Mouse (Mus musculus) right cerebral cortex, adult 2 months (tissue): ENCODE results near the gene Gm28043.

Experiments used
- DNase-seq, 2 experiments: peaks; one replicate each; pipeline ENCODE4 v3.0.0; 2021 to 2022; ENCODE audit warnings: low spot score in 2 of 2

The Gm28043 gene

DNA sequence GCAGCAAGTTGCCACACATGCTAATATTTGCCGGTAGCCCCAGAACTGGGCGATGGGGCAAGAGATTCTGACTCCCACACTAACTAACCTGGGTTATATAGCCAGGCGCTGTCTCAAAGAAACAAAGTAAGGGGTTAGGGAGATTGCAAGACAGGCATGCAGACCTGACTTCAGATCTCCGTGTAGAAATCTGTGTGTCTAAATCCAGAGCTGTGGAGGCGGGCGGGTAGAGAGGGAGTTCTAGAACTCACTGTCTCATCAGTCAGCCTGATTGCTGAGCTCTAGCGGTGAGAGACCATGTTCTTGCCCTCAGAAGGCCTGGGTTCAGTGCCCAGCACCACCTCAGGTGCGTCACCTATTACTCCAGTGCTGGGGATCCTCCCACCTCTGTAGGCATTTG lies 8.8 kb downstream of the Gm28043 start:
- DNase-seq: peak in 1 of 2 experiments; percentile 29

DNA sequence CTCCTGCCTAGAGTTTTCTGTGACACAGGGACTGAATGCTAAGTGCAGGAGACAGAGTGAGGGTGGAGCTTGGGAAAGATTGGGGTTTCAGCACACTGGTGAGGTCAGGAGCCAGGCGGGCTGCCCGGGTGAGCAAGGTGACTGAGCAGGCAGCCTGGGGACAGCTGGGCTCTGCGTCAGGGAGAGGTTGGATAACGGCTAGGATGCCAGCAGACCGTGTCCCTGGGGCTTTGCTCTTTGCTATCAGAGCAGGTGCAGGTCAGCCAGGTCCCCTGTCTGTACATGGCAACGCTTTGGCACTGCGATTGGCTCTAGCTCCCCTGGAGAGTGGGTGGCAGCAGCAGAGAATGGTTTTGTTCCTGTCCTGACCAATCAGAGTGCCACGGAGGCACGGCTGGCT lies 12.6 kb downstream of the Gm28043 start:
- no peak for DNase-seq

DNA sequence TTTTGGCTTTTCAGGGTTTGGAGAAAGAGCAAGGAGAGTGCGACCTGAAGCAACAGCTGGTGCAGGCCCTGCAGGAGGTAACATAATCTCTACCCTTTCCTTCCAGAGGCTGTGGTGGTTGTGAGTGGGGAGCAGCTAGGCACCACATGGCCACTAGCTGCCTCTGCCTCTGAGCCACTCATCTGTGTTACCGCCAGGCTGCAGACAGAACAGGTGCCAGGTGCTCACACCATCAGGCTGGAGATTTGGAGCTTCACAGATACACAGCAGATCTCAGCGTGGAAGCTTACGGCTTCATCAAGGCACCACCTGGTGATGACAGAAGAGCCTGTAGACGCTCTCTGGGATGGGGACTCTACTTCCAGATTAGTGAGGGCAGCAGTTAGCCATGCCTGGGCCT lies 14.3 kb downstream of the Gm28043 start:
- DNase-seq: no peak

DNA sequence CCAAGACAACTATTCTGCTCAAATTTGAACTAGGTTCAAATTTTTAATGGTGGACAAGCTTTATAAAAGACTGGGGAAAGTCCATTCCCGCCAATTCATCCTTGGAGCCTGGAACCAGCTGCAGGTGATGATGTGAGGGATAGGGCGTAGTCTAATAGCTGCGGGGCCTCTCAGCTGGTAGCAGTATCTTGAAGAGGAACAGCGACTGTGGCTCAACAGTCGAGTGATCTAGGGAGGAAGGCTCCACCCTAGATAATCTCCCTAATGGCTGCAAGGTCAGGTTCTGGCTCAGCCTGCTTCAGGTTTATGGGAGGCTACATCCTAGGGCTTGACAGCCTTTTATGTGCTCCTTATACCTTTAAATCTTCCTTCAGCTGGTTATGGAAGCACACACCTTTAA lies 14.9 kb downstream of the Gm28043 start:
- DNase-seq: no peak

DNA sequence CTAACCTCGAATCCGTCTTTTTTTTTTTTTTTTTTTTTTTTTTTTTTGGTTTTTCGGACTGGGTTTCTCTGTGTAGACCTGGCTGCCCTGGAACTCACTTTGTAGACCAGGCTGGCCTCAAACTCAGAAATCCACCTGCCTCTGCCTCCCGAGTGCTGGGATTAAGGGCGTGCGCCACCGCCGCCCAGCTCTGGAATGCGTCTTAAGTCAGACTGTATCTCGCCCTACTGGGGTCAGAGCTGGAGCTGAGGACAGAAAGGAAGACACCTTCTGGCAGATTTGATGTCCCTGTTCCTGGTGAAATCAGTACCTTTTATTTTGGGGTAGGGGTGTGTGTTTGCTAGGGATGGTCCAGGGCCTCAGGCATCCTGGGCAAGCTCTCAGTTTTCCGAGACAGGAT lies 17.6 kb downstream of the Gm28043 start:
- DNase-seq: no peak

DNA sequence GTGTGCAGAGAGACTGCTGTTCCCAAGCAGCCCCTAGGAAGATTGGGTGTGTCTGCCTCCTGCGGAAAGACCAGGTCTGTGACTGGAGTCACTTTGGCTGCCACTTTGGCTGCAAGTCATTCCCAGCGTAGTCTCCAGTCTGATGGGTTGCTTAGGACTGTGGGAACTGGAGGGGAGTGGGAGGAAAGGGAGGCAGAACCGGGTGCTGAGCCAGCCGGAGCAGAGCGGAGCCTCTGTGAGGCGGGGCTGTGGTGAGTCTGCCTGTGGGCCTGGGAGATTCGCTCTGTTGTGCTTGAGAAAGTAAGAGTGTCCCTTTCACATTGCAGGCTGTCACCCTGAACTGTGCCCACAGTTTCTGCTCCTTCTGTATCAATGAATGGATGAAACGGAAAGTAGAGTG lies 20.8 kb downstream of the Gm28043 start:
- peak in 1 of 2 experiments; percentile 32 for DNase-seq

DNA sequence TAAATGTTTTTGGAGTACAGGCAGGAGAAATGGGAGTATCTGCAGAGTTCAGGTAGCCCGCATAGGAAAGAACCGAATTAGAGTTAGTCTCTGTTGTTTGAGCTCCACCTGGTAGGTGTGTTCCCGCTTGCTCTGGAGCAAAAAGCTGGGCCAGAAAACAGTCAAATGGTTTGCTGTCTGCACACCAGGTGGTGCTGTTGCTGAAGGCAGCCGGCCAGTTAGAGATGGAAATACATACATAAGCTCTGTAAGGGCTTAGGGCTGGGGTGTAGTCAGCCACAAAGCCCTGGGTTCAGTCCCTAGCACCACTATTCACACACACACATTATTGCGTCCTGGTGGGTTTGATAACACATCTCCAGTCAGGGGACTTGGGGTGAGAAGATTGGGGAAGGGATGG lies 21.4 kb downstream of the Gm28043 start:
- peak; percentile 54 to 60 for DNase-seq

DNA sequence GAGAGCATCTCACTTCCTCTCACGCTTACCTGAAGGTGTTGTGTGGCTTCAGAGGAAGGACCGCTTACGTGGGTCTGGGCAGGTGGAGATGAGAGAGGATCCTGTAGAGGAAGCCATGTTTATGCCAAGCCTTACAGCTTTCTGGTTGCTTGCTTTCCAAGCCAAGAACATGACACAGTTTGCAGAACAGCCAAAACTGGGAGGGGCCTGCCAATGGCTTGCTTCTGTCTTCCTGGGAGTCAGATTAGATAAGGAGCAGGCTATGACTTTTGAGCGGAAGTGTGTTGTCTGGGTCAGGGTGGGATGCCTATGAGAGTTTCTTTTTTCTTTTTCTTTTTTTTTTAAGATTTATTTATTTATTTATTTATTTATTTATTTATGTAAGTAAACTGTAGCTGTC lies 22.7 kb downstream of the Gm28043 start:
- DNase-seq: no peak

DNA sequence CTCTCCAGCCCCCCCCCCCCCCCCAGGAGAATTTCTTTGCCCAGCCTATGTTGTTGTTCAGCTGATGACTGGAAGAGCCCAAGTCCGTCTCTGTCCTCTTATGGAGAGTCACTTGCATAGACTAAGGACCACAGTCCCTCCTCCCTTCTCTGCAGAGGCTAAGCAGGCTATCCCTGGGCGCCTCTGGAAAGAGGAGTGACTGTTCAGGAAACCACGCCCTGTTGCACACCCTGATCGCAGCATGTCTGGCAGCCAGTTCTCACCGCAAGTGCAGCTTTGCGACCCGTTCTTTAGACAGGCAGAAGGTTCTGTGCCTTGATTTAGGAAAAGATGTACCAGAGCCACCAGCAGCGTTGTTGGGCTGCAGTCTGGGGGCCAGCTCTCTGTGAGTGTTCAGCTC lies 23.2 kb downstream of the Gm28043 start:
- no peak for DNase-seq

DNA sequence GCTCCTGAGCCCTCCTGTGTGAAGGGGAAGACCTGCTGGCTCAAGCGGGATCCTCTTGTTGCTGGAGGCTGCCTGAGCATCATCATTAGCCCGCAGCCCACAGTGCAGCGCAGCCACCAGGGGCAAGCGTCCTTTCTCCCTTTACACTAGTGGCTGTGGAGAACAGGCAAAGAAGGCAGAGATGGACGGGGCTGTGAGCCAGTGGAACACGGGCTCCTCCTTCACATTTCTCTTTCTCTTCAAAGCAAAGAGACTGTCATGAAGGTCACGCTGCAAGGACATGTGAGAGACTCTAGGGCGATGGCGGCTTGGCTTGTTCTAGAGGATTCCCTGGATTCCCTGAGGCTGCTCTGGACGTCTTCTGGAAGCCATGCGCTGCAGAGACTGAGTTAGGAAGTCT lies 26.3 kb downstream of the Gm28043 start:
- no peak for DNase-seq

DNA sequence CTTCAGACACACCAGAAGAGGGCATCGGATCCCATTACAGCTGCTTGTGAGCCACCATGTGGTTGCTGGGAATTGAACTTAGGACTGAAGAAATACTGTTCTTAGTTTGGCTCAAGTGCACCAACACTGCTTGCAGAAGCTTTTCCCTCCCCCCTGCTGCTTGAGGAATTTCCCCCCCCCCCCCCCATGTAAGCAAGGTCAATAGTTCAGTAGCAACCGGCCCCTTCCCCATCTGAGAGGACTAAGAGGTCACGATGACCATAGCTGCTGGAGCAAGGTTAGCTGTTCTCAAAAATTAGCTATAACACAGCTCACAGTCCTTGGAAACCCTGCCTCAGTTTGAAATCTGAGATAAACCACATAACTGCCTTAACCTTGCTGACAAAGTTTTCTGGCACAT lies 27.5 kb downstream of the Gm28043 start:
- DNase-seq: no peak

DNA sequence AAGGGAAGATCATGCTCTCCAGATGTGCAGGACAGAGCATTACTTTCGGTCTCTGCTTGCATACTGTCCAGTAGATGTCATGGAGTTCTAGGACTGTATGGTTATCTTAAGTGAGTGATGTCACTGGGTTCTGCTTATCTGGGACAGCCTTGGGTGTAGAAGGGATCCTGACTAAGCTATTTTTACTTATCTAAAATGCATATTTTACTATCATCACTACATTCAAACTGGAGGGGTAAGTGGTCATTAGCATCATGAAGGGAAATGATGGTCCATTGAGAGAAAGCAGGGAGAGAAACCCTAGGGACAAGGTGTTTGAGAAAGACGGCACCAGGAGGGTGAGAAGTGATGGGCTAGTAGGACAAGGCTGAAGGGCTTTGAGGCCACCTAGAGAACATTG lies 43.6 kb downstream of the Gm28043 start:
- DNase-seq: no peak

DNA sequence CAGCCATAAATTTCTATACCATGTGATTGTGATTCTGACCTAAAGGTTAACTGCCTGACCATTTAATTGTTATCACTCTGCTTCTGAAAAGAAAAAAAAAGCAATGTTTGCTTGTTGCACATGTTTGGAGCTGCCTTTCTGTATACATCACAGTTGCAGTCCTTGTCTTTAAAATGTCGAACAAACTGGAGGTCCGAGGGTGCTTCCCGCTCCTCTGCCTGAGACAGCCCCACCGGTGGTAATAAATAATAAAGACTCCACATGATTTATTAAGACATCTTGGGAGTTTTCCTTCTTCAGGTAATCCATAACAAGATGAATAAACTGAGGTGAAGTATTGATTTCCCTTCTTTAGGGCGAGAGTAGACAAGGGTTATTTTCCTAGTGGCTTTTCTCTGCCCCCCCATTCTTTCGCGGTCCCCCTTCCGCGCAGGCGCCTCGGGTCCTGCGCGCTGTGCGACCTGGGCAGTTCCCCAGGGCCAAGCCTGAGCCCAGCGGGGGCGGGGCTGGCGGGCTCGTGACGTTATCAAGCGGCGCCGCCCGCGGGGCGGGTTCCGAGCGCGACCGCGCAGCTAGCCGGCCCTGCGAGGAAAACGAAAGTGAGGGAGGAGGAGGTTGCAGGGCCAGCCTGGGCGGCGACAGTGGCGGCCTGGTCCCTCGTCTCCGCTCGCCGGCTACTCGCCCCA lies 45.5 kb downstream of the Gm28043 start, which contains the start of gene Cmtr1:
Cmtr1 (plus strand) TSS at position 520 of the 686 bp plus-strand sequence.
- DNase-seq: peak; percentile 91 to 93

DNA sequence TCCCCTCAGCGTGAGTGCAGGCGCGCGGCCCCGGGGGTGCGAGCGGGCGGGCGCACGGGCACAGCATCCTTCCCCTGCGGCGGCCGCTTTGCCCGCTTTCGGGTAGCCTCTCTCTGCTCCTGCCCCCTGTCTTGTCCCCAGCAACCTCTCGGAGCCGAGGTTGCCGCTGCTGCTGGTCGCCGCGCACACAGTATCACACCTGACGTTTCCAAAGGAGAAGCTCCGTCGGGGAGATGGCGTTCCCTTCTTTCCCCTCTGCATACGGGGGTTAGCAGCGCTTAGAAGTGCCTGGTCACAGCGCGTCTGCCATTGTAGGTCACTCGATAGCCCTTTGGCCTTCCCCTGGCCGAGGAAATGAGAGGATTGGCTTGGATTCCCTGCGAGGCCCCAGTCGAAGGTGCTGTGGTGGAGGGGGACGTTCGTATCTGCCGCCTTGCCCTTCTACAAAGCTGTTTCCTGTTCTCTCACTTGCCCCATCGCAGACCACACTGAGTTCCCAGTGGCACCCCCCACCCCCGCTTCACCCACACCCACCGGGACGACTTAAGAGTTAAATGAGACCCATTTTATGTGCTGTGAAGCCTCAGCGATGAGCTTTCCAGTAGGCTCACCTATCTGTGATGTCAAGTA lies 46.2 kb downstream of the Gm28043 start:
- DNase-seq: no peak

DNA sequence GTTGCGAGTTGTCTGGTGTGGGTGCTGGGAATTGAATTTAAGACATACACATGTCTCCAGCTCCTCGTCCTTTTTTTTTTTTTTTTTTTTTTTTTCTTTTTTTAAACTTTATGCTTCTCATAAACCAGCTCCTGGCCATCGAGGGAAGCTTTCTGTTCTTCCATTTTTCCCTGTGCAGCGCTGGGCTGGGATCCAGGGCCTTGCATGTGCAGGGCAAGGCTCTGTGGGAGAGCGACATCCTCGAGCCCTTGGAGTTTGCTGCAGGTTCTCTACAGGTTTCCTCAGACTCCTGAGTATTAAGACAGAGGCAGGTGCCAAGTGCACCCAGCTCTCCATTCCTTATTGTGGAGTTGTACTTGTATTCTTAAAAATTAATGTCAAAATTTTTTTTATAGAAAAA lies 47.5 kb downstream of the Gm28043 start:
- no peak for DNase-seq

DNA sequence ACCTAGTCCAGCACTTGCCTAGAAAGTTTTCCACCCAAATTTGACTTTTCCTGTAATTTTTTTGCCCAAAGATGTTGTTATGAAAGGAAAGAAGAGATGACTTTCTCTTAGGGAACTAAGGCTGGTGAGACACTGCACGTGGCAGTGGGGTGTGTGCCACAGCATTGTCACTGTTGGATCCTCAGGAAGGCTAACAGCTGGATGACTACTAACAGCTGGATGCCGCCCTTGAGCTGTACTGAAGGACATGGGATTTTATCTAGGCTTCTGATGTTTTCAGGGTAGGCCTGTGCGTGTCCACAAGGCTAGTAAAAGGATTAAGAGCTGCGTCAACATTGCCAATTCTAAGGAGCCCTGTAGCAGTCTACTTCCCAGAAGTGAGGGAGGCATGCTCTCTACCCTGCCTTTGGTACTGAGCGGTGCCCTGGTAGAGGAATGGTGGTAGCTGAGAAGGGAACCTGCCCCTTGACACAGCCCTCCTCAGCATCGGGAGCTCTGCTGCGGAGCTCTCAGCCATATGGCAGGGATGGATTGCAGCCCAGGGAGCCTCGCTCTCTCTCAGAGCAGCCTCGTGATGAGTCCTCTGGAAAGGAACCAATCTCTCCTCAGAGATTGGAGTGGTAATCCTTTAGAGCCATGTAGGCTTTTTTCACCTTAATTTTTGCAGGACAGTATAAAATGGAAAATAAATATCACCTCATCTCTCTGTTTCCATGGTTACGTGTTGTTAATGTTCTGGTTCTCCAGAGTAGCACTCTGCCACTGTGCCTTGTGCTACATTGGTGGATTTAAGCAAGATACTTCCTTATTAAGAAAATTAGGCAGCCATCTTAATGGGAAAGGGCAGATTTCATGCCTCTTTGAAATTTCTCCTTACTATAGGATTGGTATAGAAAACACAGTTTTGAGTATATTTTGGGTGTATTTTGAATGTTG lies 53.6 kb downstream of the Gm28043 start:
- DNase-seq: peak; percentile 47 to 59

DNA sequence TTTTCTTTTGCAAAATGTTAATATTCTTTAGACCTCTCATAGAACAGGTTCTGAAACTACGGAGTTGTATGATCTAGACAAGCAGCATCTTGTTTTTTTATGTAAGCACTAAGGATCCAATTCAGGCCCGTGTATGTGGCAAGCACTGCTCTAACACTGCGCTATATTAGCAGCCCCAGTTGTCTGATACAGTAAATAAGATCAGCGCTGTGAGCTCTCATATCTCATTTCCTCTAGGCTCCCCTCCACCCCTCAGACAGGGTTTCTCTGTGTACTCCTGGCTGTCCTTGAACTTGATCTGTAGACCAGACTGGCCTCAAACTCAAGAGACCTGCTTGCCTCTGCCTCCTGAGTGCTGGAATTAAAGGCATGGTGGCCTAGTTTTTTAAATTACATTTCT lies 54.4 kb downstream of the Gm28043 start:
- no peak for DNase-seq

DNA sequence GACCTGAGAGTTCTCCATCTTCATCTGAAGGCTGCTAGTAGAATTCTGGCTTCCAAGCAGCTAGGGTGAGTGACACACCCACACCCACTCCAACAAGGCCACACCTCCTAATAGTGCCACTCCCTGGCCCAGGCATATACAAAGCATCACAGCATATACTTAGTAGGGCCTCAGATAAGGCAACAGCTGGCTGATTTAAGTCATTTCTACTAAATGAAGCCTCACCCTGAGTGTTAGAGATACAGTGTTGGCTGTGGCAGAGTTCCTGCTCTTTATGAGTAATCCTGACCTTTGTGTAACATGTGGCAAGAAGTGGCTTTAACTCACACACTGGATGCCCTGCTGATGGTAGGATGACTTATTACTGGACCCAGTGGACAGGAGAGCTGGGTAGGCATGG lies 55.3 kb downstream of the Gm28043 start:
- DNase-seq: no peak

DNA sequence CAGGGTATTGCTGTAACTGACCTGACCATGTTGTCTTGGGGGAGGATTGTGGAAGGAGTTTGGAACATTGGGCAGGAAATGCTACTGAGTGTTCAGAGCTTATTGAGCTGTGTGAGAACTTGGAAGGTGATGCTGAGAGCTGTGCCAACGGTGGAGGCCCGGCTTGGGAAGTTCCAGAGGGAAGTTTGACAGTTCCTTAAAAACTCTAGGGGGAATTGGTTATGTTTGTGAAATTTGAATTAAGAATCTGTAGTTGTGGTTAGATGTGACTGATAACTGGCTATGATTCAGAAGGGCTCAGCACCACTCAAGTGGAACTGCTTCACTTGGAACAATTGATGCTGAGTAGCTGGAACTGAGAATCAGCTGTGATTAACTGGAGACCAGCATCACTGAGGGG lies 56.3 kb downstream of the Gm28043 start:
- DNase-seq: no peak

DNA sequence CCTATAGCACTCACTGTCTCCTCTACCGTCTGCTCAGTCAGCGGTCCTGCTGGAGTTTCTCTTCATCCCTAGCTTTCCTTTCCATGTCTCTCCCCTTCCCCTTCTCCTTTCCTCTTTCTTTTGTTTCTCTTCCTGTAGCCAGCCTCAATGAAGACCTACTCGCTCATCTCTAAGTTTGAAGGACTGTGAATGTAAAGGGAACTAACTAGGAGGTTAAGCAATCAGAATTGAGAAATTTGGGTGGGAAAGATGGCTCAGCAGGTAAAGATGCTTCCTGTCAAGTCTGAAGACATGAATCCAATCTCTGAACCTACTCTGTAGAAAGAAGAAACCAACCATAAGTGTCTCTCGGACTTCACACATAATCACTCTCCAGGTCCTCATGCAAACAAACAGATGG lies 58.6 kb downstream of the Gm28043 start:
- no peak for DNase-seq

DNA sequence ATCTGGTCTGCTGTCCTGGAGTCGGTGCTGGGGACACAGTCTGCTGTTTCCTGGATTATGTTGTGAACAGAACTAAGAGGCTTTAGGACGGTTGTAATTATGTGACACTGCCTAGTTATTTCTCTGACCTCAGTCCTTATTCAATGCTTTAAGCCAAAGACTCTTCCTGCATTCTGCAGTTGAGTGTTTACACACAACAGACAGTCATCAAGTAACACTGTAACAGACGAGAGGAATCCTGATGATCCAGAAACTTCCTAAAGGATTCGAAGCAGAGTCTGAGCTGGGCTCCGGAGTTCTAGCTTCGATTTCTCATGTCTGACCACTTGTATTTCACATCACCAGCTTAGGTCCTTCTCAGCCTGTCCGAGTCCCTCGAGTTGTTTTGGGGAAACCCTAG lies 63.9 kb downstream of the Gm28043 start:
- DNase-seq: no peak

DNA sequence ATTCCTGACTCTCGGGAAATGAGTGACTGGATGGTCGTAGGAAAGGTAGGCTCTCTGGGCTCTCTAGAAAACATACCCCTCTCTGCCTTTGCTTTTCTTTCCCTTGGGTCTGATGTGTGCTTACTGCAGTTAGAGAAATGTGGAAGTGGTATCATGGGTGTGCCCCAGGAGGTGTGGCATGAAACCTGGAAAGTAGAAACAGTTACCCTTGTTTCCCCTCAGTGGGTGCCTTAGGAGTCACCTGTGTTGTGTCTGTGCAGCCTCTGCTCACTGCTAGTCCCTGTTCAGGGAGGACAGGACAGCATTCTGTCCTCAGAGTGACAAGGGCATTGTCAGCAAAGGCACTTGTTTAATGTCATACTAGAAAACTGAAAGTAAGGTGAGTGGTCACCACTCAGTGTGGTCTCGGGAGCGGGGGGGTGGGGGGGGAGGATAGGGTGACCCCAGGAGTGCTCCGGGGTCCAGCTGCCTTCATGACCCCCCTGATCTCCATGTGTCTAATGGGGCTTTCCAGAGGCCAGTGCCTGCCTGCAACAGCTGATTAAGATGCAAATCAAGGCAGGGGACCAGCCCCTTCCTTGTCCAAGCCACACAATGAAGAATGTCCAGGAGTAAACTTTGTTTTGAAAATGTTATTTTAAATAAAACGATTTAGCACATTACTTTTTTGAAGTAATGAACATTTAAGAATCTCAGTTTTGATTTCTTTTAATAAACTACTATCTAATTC lies 64.5 kb downstream of the Gm28043 start:
- DNase-seq: no peak
